Mouse (Mus musculus): ENCODE results near the gene Piwil4. TPM values are rescaled to one million over a fixed set of nuclear protein-coding genes. Genes with fewer than 3 reads are reported as not detected.

Piwil4 gene
- under 1 TPM; 0.18 to 0.33 TPM for total RNA-seq (2021)
- long read RNA-seq, experiment 1, partial matches to known transcripts, result 1 of 1 reads
- long read RNA-seq, experiment 1, other reads (novel, unspliced or antisense), result 0 of 1 reads
- long read RNA-seq, experiment 2, result 0 reads

GRCm38 (mm10) chr9:14740151-14740924 is at the start of gene Piwil4:
Piwil4 (minus strand) TSS chr9:14740733.
- DNase-seq, result no peak

GRCm38 (mm10) chr9:14787356-14787755 is 46.8 kb upstream of the Piwil4 start:
- no peak for DNase-seq

- DNase-seq, result peak; percentile 93
Measured at GRCm38 (mm10) chr9:14784039-14785002, 43.8 kb upstream of the Piwil4 start, which contains the start of the genes Mre11a and Ankrd49. Mre11a (plus strand) TSS chr9:14784654. Ankrd49 (minus strand) TSS chr9:14784856.

- DNase-seq, result no peak
Measured at GRCm38 (mm10) chr9:14778341-14778740, 37.8 kb upstream of the Piwil4 start.

- no peak for DNase-seq
Measured at GRCm38 (mm10) chr9:14773813-14774212, 33.3 kb upstream of the Piwil4 start.

GRCm38 (mm10) chr9:14772074-14772473 is 31.5 kb upstream of the Piwil4 start:
- no peak for DNase-seq

- peak; percentile 10 for DNase-seq
Measured at GRCm38 (mm10) chr9:14770803-14771471, 30.4 kb upstream of the Piwil4 start, which contains the start of gene 1700012B09Rik. 1700012B09Rik (minus strand) TSS chr9:14771030.

GRCm38 (mm10) chr9:14769811-14770210 is 29.3 kb upstream of the Piwil4 start:
- DNase-seq, result no peak

GRCm38 (mm10) chr9:14764765-14765164 is 24.2 kb upstream of the Piwil4 start:
- peak; percentile 68 for DNase-seq

- no peak for DNase-seq
Measured at GRCm38 (mm10) chr9:14759261-14759660, 18.7 kb upstream of the Piwil4 start.

- DNase-seq, result no peak
Measured at GRCm38 (mm10) chr9:14758590-14758989, 18.1 kb upstream of the Piwil4 start.

- DNase-seq, result no peak
Measured at GRCm38 (mm10) chr9:14754469-14754868, 13.9 kb upstream of the Piwil4 start.

- no peak for DNase-seq
Measured at GRCm38 (mm10) chr9:14753947-14754346, 13.4 kb upstream of the Piwil4 start.

- peak; percentile 74 for DNase-seq
Measured at GRCm38 (mm10) chr9:14752001-14752522, 11.5 kb upstream of the Piwil4 start, which contains the start of gene Fut4. Fut4 (minus strand) TSS chr9:14752393.

- peak; percentile 39 for DNase-seq
Measured at GRCm38 (mm10) chr9:14751503-14752000, 11.0 kb upstream of the Piwil4 start.

GRCm38 (mm10) chr9:14750901-14751502 is 10.5 kb upstream of the Piwil4 start:
- peak; percentile 55 for DNase-seq

GRCm38 (mm10) chr9:14739498-14740150 is 909 bp downstream of the Piwil4 start:
- DNase-seq, result peak; percentile 27

GRCm38 (mm10) chr9:14730941-14731541 is 9.5 kb downstream of the Piwil4 start:
- peak; percentile 27 for DNase-seq

GRCm38 (mm10) chr9:14728365-14728764 is 12.2 kb downstream of the Piwil4 start:
- no peak for DNase-seq

- no peak for DNase-seq
Measured at GRCm38 (mm10) chr9:14726629-14727028, 13.9 kb downstream of the Piwil4 start.
